Mouse (Mus musculus) retina, postnatal 7 days (tissue): ENCODE data around the gene Ddx39b.

Experiments
- DNase-seq: peaks from one replicate; pipeline ENCODE4 v3.0.0-alpha.2; 2012; ENCODE audit warnings: low read depth, low spot score

The Ddx39b gene

DNA sequence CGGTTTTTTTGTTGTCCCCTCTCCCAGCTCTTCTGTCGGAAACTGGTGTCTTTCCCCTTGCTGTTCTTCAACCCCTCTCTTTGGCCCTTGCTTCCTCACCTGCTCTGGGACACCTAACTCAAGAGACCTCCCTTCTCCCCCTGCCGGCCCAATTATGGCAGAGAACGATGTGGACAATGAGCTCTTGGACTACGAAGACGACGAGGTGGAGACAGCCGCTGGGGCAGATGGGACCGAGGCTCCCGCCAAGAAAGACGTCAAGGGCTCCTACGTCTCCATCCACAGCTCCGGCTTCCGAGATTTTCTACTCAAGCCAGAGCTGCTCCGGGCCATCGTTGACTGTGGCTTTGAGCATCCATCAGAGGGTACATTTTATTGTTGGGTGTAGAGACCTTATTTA lies 1.5 kb downstream of the Ddx39b start:
- no peak for DNase-seq

DNA sequence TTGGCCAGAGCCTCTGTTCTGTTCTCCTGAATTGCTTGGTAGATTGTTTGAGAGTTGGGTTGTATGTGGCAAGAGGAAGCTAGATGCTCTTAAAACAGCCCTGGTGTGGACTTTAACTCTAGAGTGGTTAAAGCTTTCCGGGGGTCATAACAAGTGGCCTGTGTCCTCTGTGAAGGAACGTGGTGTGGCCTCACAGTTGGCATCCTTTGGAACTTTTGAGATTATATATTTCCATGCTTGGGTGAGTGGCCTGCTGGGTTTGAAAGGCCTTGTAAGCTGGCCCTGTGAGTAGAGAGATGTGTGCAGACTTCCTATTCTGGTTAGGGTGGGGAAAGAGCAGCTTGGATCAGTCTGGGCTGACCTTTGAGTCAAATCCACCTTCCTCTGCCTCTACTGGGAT lies 3.5 kb downstream of the Ddx39b start:
- no peak for DNase-seq

DNA sequence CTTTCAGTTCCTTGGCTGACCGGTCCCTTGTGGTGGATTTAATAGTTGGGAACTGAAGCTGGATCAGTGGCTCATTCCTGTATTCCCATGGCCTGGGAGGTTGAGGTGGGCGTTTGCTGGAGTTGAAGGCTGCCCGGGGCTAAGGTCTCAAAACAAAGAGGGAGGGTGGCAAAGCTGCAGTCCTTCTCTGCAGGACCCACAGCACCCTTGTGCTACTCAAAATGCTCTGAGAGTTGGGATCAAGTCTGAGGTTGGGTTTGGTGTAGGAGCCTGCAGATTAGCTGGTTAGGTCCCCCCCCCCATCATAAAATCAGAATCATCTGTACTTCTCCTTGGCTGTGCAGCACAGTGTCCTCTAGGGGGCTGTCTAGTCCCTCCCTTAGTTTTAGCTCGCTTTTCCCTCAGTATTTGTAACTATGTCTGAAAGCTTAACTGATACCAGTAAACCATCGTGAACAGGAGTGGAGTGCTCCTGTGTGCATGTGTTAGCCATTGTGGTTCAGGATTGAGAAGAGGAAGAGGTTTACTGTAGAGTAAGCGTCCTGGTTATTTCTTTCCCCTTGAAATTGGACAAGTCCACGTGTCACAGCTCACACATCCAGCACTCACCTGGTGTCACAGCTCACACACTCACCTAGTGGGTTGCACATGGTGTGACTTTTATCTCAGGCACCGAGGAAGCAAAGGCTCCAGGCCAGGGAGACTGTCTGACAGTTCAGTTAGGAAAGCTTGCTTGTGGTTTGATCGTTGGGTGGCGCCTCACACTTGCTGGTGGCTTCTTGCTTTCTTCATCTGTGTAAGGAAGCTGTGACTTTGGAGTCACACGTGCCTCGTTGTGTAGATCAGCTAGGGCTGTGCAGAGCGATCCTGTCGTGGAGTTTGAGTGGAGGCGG lies 4.4 kb downstream of the Ddx39b start:
- no peak for DNase-seq

DNA sequence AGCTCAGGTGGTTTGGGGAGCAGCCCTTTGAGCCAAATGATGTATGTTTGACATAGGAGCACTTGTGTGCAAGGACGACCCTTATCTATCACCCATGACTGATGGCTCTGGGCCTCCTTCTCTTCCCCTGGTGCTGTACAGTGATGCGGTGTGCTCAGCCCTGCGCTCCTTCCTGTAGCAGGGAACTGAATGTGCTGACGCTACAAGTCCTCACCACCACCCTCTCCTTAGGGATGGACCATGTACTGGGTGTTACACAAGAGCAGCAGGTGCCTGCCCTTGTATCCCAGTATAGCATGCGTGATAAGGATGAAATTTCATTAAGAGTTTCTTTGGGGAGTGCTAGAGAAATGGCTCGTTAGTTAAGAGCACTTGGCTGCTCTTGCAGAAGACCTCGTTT lies 5.6 kb downstream of the Ddx39b start:
- DNase-seq = no peak

DNA sequence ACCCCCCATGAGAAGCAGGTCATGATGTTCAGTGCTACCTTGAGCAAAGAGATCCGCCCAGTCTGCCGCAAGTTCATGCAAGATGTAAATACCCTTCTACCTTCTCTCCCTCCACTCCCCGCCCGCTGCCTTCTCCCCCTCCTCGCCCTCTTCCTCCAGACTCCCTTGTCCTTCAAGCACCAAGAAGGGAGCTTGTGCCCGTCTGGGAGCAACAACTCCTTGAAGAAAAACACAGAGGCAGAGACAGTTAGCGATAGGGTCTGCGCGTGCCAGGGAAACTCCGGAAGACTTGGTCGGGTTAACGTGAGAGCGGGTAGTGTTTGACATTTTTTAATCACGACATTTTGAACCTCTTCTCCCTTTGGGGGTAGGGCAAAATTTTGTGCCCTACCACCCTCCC lies 7.4 kb downstream of the Ddx39b start:
- no peak for DNase-seq

DNA sequence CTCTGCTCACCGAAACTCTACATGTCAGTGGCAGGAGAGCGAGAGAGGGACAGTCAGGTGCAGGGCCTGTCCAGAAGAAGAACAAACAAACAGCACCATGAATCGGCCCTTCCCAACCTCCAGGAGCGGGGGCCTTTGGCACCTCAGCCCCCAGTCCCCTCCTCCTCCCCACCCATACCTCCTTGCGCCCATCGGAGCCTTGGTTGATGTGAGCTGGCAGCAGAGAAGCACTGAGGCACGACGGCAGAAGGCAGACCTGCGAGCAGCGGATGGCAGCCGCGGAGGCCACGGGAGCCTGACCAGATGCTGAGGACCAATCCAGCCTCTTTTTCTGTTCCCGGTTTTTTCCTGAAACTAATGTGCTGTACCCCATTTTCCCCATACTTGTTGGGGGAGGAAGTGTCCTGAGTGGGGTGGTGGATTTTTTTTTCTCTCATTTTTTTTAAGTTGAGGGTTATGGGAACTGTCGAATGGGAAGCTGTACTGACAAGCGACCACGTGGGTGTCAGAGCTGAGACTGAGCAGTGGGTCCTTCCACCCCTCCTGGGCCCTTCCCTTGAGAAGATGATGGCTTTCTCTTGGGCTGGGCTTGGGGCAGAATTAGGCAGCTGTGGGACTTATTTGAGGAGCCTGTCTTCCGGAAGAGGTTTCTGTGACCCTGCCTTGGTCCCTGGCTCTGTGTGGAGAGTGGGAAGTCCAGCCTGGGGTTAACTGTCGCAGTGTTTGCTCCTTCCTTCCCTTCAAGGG lies 8.1 kb downstream of the Ddx39b start:
- no peak for DNase-seq

DNA sequence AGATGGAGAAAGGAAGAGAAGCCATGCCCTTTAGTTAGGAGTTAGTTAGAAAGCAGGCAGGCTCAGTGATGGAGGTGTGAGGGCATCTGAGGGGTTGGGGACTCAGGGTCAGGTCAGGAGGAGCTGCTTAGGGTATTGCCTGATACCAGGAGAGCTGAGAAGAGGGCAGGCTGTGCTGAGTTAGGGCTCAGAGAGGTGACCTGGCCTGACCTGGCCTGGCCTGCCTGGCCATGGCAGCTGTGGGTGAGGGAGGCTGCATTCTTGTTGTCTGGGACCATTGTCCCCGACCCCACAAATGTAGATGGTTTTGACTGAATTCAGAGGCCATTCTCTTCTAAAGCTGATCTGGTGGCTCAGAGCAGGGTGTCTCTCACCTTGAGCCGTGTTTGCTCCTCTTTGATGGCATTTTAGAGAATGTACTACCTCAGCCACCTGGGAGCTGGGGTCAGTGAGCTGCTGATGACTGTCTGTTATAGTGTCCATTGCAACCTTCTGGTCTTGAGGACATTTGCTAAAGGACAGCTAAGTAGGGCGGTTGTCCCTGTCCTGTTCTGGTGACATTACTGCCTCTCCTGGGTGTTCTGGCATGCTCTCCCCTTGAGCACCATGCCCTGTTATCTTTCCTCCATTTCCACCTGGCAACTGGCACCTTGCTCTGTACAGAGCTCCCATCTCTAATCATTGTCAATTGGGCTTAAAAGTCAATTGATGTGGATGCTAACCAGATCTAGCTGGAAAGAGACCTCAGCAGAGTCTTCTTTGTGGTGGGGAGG lies 9.0 kb downstream of the Ddx39b start:
- no peak for DNase-seq

DNA sequence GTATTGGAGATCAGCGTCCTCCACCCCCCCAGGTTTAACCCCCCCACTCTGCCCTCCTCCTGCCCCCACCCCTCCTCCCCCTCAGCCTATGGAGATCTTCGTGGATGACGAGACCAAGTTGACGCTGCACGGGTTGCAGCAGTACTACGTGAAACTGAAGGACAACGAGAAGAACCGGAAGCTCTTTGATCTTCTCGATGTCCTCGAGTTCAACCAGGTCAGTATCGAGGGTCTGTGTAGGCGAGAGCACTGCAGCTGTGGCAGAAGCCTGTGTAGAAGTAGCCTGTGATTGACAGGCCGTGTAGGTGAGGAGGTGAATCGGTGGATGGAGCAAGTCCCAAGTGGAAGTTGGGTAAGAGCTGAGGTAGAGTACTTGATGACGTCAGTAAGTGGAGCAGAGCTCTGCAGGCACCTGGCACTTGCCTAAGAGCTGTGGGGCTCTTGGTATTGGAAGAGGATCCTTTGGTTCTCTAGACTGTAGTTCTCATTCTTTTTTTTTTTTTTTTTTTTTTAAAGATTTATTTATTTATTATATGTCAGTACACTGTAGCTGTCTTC lies 9.7 kb downstream of the Ddx39b start:
- DNase-seq = no peak

DNA sequence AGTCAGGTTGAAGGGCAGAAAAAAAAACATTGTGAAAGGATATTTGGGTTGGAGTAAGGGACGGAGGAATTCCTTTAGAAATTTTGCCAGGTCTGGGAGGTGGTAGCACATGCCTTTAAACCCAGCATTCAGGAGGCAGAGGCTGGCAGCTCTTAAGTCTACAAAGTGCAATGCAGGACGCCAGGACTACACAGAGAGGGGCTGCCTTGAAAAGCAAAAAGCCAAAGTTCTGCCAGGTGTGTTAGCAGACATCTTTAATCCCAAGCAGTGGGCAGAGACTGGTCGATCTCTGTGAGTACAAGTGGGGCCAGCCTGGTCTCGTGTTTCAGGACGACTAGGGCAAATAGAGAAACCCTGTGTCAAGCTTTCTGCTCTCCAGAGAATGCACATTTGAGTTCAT lies 10.4 kb downstream of the Ddx39b start:
- DNase-seq = no peak

DNA sequence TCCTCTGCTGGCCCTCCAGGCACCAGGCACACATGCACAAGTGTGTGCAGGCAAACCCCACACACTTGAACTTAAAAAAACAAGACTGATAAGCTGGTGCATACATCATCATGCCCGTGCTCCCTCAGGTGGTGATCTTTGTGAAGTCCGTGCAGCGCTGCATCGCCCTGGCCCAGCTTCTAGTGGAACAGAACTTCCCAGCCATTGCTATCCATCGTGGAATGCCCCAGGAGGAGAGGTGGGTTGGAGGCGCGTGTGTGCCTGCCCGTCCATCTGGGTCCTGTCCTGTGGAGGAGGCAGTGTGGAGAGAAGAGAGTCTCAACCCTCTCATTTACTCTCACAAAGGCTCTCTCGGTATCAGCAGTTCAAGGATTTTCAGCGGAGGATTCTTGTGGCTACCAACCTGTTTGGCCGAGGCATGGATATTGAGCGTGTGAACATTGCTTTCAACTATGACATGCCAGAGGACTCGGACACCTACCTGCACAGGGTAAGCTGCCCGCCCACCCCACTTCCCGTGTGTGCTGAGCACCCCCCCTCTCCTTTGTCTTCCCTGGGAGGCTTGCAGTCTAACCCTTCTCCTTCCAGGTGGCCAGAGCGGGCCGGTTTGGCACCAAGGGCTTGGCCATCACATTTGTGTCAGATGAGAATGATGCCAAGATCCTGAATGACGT lies 11.2 kb downstream of the Ddx39b start:
- no peak for DNase-seq

DNA sequence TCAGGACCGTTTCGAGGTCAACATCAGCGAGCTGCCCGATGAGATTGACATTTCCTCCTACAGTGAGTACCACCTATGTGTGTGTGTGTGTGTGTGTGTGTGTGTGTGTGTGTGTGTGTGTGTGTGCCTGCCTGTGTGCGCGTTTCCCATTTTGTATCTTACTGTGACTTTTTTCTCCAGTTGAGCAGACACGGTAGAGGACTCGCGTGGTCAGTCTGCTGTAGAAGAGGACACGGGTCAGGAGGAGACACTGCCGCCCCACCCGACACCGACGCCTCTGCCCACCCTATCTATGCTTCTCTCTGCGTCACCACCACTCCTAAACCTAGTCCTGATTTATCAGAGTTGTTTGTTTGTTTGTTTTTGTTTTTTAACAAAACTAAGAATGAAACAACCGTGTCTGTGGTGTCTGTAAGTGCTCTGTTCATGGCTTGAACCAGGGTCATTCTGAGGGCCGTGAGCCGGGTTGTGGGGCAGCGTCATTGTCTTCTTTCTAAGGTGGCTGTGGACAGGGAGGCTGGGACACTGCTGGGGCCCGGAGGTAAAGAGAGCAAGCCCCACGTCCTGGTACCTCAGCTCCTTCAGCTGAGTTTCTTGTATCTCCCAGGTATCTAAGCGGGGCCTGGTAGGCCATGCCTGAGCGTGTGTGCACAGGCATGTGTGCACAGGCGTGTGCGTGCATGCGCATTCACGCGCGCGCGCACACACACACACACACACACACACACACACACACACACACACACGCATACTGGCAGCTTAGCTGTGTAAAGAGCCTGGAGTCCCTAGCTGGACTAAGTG lies 11.9 kb downstream of the Ddx39b start:
- DNase-seq = no peak

DNA sequence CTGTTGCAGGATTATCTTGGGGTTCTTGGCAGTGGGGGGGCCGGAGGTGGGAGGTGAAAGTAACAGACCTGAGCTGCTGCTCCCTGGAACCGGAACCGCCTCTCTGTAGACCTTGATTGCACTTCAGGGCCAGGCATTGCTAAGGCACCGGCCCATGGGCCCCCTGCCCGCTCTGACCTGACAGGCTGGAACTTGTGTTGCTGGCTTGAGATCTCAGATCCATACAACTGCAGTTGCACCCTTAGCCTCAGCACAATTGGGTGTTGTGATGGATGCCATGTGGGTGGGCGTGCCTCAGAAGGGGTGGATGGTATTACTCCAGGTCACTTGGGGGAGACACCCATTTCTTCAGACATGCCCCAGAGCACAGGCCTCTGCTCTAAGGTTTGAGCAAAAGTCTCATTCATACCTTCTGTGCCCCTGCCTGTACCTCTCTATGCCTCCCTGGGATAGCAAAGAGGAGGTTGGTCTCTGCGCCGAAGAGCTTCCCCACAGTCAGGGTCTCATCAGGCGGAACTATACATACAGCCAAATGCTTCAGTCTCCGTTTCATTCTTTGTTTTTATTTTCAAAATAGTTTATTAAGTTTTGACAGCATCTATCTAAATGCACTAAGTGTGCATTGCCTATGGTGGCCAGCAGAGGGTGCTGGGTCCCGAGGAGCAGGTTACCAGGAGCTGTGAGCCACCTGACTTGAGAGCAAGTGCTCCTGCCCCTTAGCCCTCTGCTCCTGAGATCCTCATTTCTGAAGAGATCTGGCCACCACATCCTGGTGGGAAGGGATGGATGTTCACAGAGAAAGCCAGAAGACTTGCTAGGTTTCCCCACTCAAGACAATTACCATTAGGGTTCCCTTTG lies 12.9 kb downstream of the Ddx39b start:
- DNase-seq = no peak

DNA sequence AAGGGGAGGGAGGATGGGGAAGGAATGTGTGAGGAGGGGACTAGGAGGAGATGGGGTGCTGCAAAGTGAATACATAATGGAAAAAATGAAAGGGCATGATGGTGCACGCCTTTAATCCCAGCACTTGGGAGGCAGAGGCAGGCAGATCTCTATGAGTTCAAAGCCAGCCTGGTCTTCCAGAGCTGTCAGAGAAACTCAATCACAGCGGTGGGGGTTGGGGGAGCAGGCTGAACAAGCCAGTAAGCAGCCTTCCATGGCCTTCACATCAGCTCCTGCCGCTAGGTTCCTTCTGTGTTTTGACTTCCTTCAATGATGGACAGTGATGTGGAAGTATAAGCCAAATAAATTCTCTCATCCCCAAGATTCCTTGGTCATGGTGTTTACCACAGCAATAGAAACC lies 13.8 kb downstream of the Ddx39b start:
- DNase-seq = no peak

DNA sequence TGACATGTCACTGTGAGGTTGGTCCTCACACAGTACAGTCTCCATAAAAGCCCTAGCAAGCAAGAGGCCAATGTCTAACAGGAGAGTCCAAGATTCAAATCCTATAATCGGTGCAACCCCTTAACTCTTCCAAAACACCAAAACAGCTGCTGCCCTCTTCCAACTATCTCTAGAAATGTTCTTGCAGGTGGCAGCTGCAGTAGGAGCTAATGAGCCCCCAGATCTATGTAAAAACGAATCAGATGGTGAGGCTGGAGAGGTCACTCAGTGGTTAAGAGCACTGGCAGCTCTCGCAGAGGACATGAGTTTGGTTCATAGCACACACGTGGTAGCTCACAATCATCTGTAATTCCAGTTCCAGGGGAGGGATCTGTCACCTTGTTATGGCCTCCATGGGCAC lies 14.2 kb downstream of the Ddx39b start:
- no peak for DNase-seq

DNA sequence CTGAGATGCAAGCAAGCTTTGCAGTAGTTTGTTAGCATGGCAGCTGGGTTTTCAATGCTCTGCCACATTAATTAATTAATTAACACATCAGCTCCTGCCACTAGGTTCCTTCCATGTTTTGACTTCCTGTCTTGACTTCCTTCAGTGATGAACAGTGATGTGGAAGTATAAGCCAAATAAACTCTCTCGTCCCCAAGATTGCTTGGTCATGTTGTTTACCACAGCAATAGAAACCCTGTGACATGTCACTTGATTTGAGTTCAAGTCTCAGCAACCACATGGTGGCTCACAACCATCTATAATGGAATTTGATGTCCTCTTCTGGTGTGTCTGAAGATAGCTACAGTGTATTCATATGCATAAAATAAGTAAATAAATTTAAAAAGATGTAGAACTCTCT lies 15.8 kb downstream of the Ddx39b start:
- no peak for DNase-seq

DNA sequence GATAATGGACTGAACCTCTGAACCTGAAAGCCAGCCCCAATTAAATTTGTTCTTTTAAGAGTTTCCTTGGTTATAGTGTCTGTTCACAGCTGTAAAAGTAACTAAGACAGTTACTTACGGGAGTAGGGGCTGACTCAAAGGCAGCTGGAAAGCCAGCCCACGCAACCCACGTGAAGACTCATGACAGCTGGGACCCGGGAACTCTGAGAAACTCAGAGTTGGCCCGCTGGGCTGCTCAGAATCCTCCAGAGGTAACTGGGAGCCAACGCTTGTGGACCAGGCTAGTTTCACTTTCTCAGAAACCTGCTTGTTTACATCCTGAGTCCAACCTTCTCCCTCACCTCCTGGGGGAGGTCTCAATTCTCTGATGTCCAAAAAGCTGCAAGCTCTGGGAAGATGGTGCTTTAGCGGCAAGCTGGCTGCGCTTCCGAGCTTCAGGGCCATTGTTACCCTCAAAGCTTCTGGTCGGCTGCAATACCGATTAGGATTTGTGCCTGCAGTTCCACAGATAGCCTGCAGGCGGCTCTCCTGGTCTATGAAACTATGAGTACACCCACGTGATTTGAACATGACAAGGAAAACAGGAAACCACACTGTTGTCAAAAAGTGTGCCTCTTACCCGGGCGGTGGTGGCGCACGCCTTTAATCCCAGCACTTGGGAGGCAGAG lies 16.4 kb downstream of the Ddx39b start:
- DNase-seq = peak; percentile 81

DNA sequence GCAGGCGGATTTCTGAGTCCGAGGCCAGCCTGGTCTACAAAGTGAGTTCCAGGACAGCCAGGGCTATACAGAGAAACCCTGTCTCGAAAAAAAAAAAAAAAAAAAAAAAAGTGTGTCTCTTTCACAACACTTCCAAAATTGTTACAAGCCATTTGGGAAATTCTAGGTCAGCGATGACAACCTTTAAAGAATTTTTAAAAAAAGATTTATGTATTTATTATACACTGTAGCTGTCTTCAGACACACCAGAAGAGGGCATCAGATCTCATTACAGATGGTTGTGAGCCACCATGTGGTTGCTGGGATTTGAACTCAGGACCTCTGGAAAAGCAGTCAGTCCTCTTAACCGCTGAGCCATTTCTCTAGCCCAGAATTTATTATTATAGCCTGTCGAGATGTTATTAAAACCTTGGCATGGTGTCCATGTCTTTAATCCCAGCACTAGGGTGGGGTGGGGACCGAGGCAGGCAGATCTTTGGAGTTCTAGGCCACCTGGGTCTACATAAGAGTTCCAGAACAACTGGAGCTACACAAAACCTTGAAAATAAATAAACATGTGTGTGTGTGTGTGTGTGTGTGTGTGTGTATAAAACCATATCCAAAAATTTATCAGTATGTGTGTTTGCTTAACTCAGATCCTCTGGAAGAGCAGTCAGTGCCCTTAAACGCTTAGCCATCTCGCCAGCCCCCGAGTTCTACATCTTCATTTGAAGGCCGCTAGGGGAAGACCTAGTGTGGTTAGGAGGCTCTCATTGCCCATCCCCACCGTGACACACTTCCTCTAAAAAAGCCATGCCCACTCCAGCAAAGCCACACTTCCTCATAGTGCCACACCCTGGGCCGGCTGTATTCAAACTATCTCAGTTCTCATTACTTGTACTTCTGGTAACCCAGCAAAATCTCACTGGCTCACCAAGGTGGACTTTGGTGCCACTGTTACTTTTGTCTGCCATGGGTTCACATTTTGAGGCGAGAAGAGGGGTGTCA lies 17.2 kb downstream of the Ddx39b start:
- no peak for DNase-seq

DNA sequence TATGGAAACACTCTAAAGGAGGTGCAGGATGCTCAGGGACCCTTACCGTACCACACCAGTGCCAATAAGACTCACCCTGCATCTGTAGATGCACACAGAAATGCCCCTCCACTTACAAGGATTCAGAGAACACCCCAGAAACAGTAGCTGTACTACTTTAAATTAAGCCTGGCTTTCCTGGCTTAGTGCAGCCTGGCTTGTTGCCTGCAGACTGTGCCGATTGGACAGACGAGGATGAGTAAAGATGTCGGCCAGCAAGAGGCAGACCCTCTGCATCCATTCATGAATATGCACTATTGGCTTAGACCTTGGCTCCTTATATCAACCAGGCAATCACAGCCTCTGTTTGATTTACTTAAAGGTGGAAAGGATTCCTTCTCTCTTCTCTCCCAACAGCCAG lies 18.1 kb downstream of the Ddx39b start:
- no peak for DNase-seq
